Mouse (Mus musculus): ENCODE results near the gene Cc2d1b. TPM values are rescaled to one million over a fixed set of nuclear protein-coding genes. Genes with fewer than 3 reads are reported as not detected.
A peak's percentile ranks its signal among the peaks of the same experiment; 100 is the strongest.

Cc2d1b gene
- total RNA-seq, 2 experiments from 2014 or later, result 17.4 to 18.4 TPM

GRCm38 (mm10) chr4:108637721-108638120 lies 18.0 kb downstream of the Cc2d1b start:
- no peak for DNase-seq (ENCODE audit: low spot score)

DNA sequence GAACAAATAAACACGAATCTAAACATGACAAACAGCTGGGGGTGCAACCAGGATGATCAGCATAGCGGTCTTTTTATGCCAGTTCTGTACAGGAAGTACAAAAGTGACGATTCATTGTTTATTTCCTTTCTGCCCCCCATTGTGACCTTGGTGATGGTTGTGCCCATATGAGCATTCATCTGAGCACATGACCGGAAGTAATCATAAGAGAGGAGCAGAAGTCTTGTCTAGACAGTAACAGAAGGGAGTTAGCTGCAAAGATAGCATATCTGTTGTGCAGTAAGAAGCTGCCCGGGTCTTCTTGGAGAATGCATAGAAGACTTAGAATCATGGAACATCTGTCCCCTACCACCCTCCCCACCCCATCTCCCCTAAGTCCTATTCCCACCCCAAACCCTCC lies 19.0 kb downstream of the Cc2d1b start:
- no peak for DNase-seq (ENCODE audit: low spot score)

GRCm38 (mm10) chr4:108664407-108664806 lies 44.7 kb downstream of the Cc2d1b start:
- DNase-seq (ENCODE audit: low spot score), result peak; percentile 8

Other genes starting within 250 kb of the Cc2d1b start
- gene Shisal2a, start 236.6 kb upstream of the Cc2d1b start, total RNA-seq (2021), result not detected
- gene Gpx7, start 213.0 kb upstream of the Cc2d1b start, total RNA-seq (2021), result 1 to 10 TPM; 4.3 to 6.9 TPM
- gene Tut4, start 160.5 kb upstream of the Cc2d1b start, total RNA-seq (2021), result 10 to 100 TPM; 16.8 to 22.6 TPM
- gene Prpf38a, start 40.6 kb upstream of the Cc2d1b start, total RNA-seq (2021), result 10 to 100 TPM; 10.2 to 13.2 TPM
- gene Orc1, start 40.5 kb upstream of the Cc2d1b start, total RNA-seq (2021), result under 1 TPM in 1 of 2 experiments, not detected in 1; 0.07 TPM
- gene 3110021N24Rik, start 99.7 kb downstream of the Cc2d1b start, total RNA-seq (2021), result 1 to 10 TPM in 1 of 2 experiments, under 1 TPM in 1; 0.57 to 1.1 TPM
- gene Zfyve9, start 160.9 kb downstream of the Cc2d1b start, total RNA-seq (2021), result 10 to 100 TPM; 58.2 to 61.6 TPM
- 10 to 100 TPM; 39.5 to 44.5 TPM for gene Btf3l4, start 213.7 kb downstream of the Cc2d1b start, total RNA-seq (2021)
- gene Txndc12, start 214.7 kb downstream of the Cc2d1b start, total RNA-seq (2021), result 10 to 100 TPM; 10.9 to 12.0 TPM
- gene Kti12, start 227.8 kb downstream of the Cc2d1b start, total RNA-seq (2021), result 10 to 100 TPM; 21.2 to 24.5 TPM
- not detected for gene A730015C16Rik, start 228.7 kb downstream of the Cc2d1b start, total RNA-seq (2021)